Mouse (Mus musculus) layer of hippocampus, adult 8-10 months (tissue): ENCODE measurements around the gene Hrh2. TPM values are rescaled to one million over a fixed set of nuclear protein-coding genes. Genes with fewer than 3 reads are reported as not detected.

Experiments used
- DNase-seq, 2 experiments: peaks; one replicate each; pipeline ENCODE4 v3.0.0; 2022; ENCODE audit warnings: low spot score in 2 of 2
- total RNA-seq, 4 experiments: library from RNA; stranded (reverse); gene quantifications; 2 replicates each; pipeline ENCODE4 v1.2.4; 2022

Gene Hrh2
- total RNA-seq, 4 experiments from 2014 or later = 6.6 to 10.8 (median 8.9) TPM

GRCm38 (mm10) chr13:54262741-54263510 is 71.0 kb downstream of the Hrh2 start:
- DNase-seq = peak in 1 of 2 experiments; percentile 59

- no peak for DNase-seq
These were observed 71.7 kb downstream of the Hrh2 start for GRCm38 (mm10) chr13:54263641-54264040.

- DNase-seq = peak; percentile 85 to 86
These were observed 74.5 kb downstream of the Hrh2 start for GRCm38 (mm10) chr13:54266472-54266871.

GRCm38 (mm10) chr13:54269087-54269486 is 77.2 kb downstream of the Hrh2 start:
- no peak for DNase-seq

- DNase-seq = peak; percentile 51 to 70
These were observed 77.7 kb downstream of the Hrh2 start for GRCm38 (mm10) chr13:54269628-54270027.

- no peak for DNase-seq
These were observed 80.1 kb downstream of the Hrh2 start for GRCm38 (mm10) chr13:54272076-54272475.

- DNase-seq = no peak
These were observed 85.5 kb downstream of the Hrh2 start for GRCm38 (mm10) chr13:54277406-54277805.

- DNase-seq = no peak
These were observed 88.4 kb downstream of the Hrh2 start for GRCm38 (mm10) chr13:54280366-54280765.

GRCm38 (mm10) chr13:54281149-54281548 is 89.2 kb downstream of the Hrh2 start:
- no peak for DNase-seq

- no peak for DNase-seq
These were observed 89.7 kb downstream of the Hrh2 start for GRCm38 (mm10) chr13:54281623-54282022.

- peak in 1 of 2 experiments; percentile 29 for DNase-seq
These were observed 90.4 kb downstream of the Hrh2 start for GRCm38 (mm10) chr13:54282149-54282860.

- peak in 1 of 2 experiments; percentile 42 for DNase-seq
These were observed 90.9 kb downstream of the Hrh2 start for GRCm38 (mm10) chr13:54282861-54283206.

Other genes with a start within 250 kb of the Hrh2 start
- gene Drd1, start 136.4 kb upstream of the Hrh2 start, total RNA-seq = 10 to 100 TPM in 1 of 4 experiments, 1 to 10 TPM in 3; 7.4 to 10.4 (median 8.5) TPM
- gene Sfxn1, start 120.3 kb upstream of the Hrh2 start, total RNA-seq = 10 to 100 TPM; 45.9 to 50.9 (median 48.0) TPM
- gene Cplx2, start 179.2 kb downstream of the Hrh2 start, total RNA-seq = 100 to 1,000 TPM; 865 to 892 (median 878) TPM